Mouse (Mus musculus): Measurements from ENCODE around the gene Atg4d. TPM values are rescaled to one million over a fixed set of nuclear protein-coding genes. Genes with fewer than 3 reads are reported as not detected.
A peak's percentile ranks its signal among the peaks of the same experiment; 100 is the strongest.
"Not testable (repeated sequence)": the region's sequence is repeated elsewhere in the genome, so short reads cannot be mapped to it uniquely, and the experiment has no call there.

Atg4d gene
- polyA plus RNA-seq, 1 experiment from 2014 or later: 34.7 TPM

- H3K9ac ChIP-seq: peak overlapping the region; percentile 22
- DNase-seq: peak; percentile 57
Observed at GRCm38 (mm10) chr9:21264272-21264999, 657 bp upstream of the Atg4d start.

GRCm38 (mm10) chr9:21265611-21266010, 518 bp downstream of the Atg4d start:
- peak overlapping the region; percentile 90 for H3K4me2 ChIP-seq
- no peak for TF ChIP-seq CTCF (IDR thresholded peaks at IDR 0.05; ENCODE audit: low read depth)
- no peaks in the 10 kb centered on the region for H3K27me3 ChIP-seq (ENCODE audit: insufficient read depth, low read length)
- peaks cover 11% of the 10 kb centered on the region; the same call in 1 of the 2 replicates for H3K4me1 ChIP-seq (ENCODE audit: insufficient read depth)
- WGBS: 4% methylated on average over 11 of the region's 11 CpGs
- H3K9ac ChIP-seq: peak overlapping the region; percentile 85
- peak overlapping the region; percentile 88 for H3K4me3 ChIP-seq (ENCODE audit: low read depth, low read length)
- no peaks in the 10 kb centered on the region for H3K9me3 ChIP-seq (ENCODE audit: low read depth, low read length)
- H3K27ac ChIP-seq (ENCODE audit: low read depth): peak overlapping the region; percentile 36; the same call in 1 of the 2 replicates
- peaks cover 35% of the 10 kb centered on the region for H3K36me3 ChIP-seq (ENCODE audit: insufficient read depth)
- DNase-seq (no peak), ATAC-seq (ENCODE audit: insufficient read depth) (peak; percentile 15; the same call in 1 of the 2 replicates)

More at GRCm38 (mm10) chr9:21264272-21264999, 657 bp upstream of the Atg4d start:
- Histone ChIP-seq H3K36me3 (ENCODE audit: insufficient read depth) (peaks cover 24% of the 10 kb centered on the region), H3K9me3 (ENCODE audit: low read depth, low read length) (no peaks in the 10 kb centered on the region), H3K27ac (ENCODE audit: low read depth) (peak overlapping the region; percentile 65), H3K4me2 (peak overlapping the region; percentile 70), H3K27me3 (ENCODE audit: insufficient read depth, low read length) (no peaks in the 10 kb centered on the region), H3K4me1 (ENCODE audit: insufficient read depth) (peaks cover 11% of the 10 kb centered on the region; the same call in 1 of the 2 replicates), H3K4me3 (ENCODE audit: low read depth, low read length) (peak overlapping the region; percentile 88)
- TF ChIP-seq CTCF (IDR thresholded peaks at IDR 0.05; ENCODE audit: low read depth): no peak
- 14% methylated on average over 17 of the region's 17 CpGs for WGBS
- ATAC-seq (ENCODE audit: insufficient read depth): peak; percentile 42

GRCm38 (mm10) chr9:21266889-21267288, 1.8 kb downstream of the Atg4d start:
- DNase-seq (no peak), ATAC-seq (ENCODE audit: insufficient read depth) (no peak)
- Histone ChIP-seq H3K4me1 (ENCODE audit: insufficient read depth) (peaks cover 11% of the 10 kb centered on the region; the same call in 1 of the 2 replicates), H3K9me3 (ENCODE audit: low read depth, low read length) (no peaks in the 10 kb centered on the region), H3K9ac (no peak overlapping the region), H3K4me2 (peak overlapping the region; percentile 90; the same call in 1 of the 2 replicates), H3K4me3 (ENCODE audit: low read depth, low read length) (no peak overlapping the region), H3K27me3 (ENCODE audit: insufficient read depth, low read length) (no peaks in the 10 kb centered on the region), H3K36me3 (ENCODE audit: insufficient read depth) (peaks cover 48% of the 10 kb centered on the region), H3K27ac (ENCODE audit: low read depth) (no peak overlapping the region)
- WGBS: 87% methylated on average over 5 of the region's 5 CpGs
- TF ChIP-seq CTCF (IDR thresholded peaks at IDR 0.05; ENCODE audit: low read depth): no peak

- H3K36me3 ChIP-seq (ENCODE audit: insufficient read depth): peaks cover 62% of the 10 kb centered on the region
- H3K4me2 ChIP-seq: no peak overlapping the region
- H3K4me3 ChIP-seq (ENCODE audit: low read depth, low read length): no peak overlapping the region
- WGBS: 94% methylated on average over 16 of the region's 16 CpGs
- no peaks in the 10 kb centered on the region for H3K27me3 ChIP-seq (ENCODE audit: insufficient read depth, low read length)
- H3K4me1 ChIP-seq (ENCODE audit: insufficient read depth): peaks cover 11% of the 10 kb centered on the region; the same call in 1 of the 2 replicates
- H3K9ac ChIP-seq: no peak overlapping the region
- no peak overlapping the region for H3K27ac ChIP-seq (ENCODE audit: low read depth)
- H3K9me3 ChIP-seq (ENCODE audit: low read depth, low read length): no peaks in the 10 kb centered on the region
- DNase-seq (no peak), ATAC-seq (ENCODE audit: insufficient read depth) (no peak)
- TF ChIP-seq CTCF (IDR thresholded peaks at IDR 0.05; ENCODE audit: low read depth): no peak
Observed at GRCm38 (mm10) chr9:21268305-21268704, 3.2 kb downstream of the Atg4d start.

GRCm38 (mm10) chr9:21269590-21269989, 4.5 kb downstream of the Atg4d start:
- H3K9me3 ChIP-seq (ENCODE audit: low read depth, low read length); ATAC-seq (ENCODE audit: insufficient read depth); H3K27me3 ChIP-seq (ENCODE audit: insufficient read depth, low read length); H3K27ac ChIP-seq (ENCODE audit: low read depth); DNase-seq; H3K4me1 ChIP-seq (ENCODE audit: insufficient read depth); H3K9ac ChIP-seq; H3K4me2 ChIP-seq; H3K4me3 ChIP-seq (ENCODE audit: low read depth, low read length): not testable (repeated sequence)
- H3K36me3 ChIP-seq (ENCODE audit: insufficient read depth): peaks cover 75% of the 10 kb centered on the region
- WGBS: 73% methylated on average over 5 of the region's 5 CpGs

GRCm38 (mm10) chr9:21272391-21272790, 7.3 kb downstream of the Atg4d start:
- H3K27me3 ChIP-seq (ENCODE audit: insufficient read depth, low read length): no peaks in the 10 kb centered on the region
- ATAC-seq (ENCODE audit: insufficient read depth): no peak
- no peak for DNase-seq
- no peaks in the 10 kb centered on the region for H3K4me1 ChIP-seq (ENCODE audit: insufficient read depth)
- peaks cover 97% of the 10 kb centered on the region for H3K36me3 ChIP-seq (ENCODE audit: insufficient read depth)
- no peak overlapping the region for H3K27ac ChIP-seq (ENCODE audit: low read depth)
- no peaks in the 10 kb centered on the region for H3K9me3 ChIP-seq (ENCODE audit: low read depth, low read length)
- no peak overlapping the region for H3K4me2 ChIP-seq
- H3K4me3 ChIP-seq (ENCODE audit: low read depth, low read length): no peak overlapping the region
- TF ChIP-seq CTCF (IDR thresholded peaks at IDR 0.05; ENCODE audit: low read depth): no peak
- no peak overlapping the region for H3K9ac ChIP-seq
- WGBS: 90% methylated on average over 9 of the region's 9 CpGs

GRCm38 (mm10) chr9:21273094-21273493, 8.0 kb downstream of the Atg4d start:
- no peaks in the 10 kb centered on the region for H3K27me3 ChIP-seq (ENCODE audit: insufficient read depth, low read length)
- 72% methylated on average over 8 of the region's 8 CpGs for WGBS
- no peak for TF ChIP-seq CTCF (IDR thresholded peaks at IDR 0.05; ENCODE audit: low read depth)
- H3K9ac ChIP-seq: no peak overlapping the region
- no peak overlapping the region for H3K4me2 ChIP-seq
- no peak for ATAC-seq (ENCODE audit: insufficient read depth)
- no peak for DNase-seq
- H3K9me3 ChIP-seq (ENCODE audit: low read depth, low read length): no peaks in the 10 kb centered on the region
- no peak overlapping the region for H3K27ac ChIP-seq (ENCODE audit: low read depth)
- H3K4me3 ChIP-seq (ENCODE audit: low read depth, low read length): no peak overlapping the region
- H3K36me3 ChIP-seq (ENCODE audit: insufficient read depth): peaks cover 98% of the 10 kb centered on the region
- no peaks in the 10 kb centered on the region for H3K4me1 ChIP-seq (ENCODE audit: insufficient read depth)

Measured in lung, embryonic 14.5 days (tissue).